Mouse (Mus musculus): ENCODE results near the gene Galr3.

GRCm38 (mm10) chr15:79002036-79002435, 39.6 kb upstream of the Galr3 start:
- no peak for TF ChIP-seq TAL1 (IDR thresholded peaks at IDR 0.05; ENCODE audit: low read length)
- TF ChIP-seq CTCF (IDR thresholded peaks at IDR 0.05 in 2 of 3, conservative IDR thresholded peaks at IDR 0.05 in 1 of 3; ENCODE audit: control insufficient read depth in 1 of 3, insufficient read depth in 1 of 3, low read depth in 2 of 3, low read length in 3 of 3, poor library complexity in 1 of 3, severe bottlenecking in 1 of 3) = no peak
- no peak for TF ChIP-seq CHD2 (IDR thresholded peaks at IDR 0.05; ENCODE audit: low read length)
- TF ChIP-seq TCF12 (IDR thresholded peaks at IDR 0.05; ENCODE audit: low read depth, low read length) = no peak
